Mouse (Mus musculus): ENCODE measurements around the gene Kcnab1.
"Not testable (repeated sequence)": the region's sequence is repeated elsewhere in the genome, so short reads cannot be mapped to it uniquely, and the experiment has no call there.

Kcnab1 gene

DNA sequence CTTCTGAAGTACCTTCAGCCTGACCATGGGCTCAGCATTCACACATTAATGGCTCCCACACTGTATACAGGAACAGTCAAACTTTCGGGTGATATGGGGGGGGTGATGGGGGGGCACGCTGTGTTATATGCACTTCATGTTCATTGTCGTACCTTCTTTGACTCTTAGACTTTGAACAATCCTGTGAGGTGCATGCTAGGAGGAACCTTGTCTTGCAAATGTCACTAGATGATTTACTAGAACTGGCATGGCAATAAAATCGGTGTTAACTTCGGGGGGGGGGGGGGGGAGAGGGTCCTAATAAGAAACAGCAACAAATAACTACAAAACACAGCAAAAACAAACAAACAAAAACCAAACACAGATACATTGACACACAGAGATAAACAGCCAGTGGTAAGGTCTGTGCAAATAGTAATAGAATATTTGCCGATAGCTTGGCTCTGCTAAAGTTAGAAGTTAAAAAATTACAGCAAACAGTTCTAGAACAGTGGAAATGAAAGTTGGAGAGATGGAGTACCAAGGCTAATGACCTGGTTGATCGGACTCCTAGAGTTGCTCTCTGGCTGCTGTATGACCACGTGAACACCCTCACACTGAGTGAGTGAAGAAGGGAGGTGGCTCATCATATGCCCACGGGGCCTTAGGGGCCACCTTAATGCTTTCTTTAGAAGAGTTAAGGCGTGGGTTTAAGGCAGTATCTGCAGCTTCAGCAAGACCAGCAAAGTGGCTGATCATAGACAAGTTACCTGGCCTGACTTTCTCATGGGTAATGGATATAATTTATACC lies 256.9 kb downstream of the Kcnab1 start:
- in situ Hi-C loops (cut with MseI, MboI) = no loop called here

DNA sequence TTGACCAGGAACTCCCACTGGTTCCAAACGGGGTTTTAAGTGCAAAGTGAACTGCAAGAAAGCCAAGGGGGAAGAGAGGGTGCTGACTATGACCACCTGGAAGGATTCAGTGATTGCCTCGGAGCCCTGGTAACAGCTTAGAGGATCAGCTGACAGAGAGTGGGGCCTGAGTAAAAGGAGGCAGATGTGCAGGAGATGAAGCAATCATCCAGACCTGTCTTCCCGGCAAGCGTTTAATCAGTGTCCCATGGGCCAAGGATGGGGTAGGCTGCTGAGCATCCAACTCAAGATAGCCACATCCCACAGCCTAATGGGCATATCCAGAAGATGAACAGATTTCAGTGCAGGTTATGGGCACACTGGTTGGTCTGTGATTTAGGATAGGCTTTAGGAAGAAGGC lies 258.8 kb downstream of the Kcnab1 start:
- in situ Hi-C loops (cut with MseI, MboI) = no loop called here

GRCm38 (mm10) chr3:65372552-65372951 lies 263.4 kb downstream of the Kcnab1 start:
- in situ Hi-C loops (cut with MseI, MboI) = no loop called here

GRCm38 (mm10) chr3:65373594-65374182 lies 264.5 kb downstream of the Kcnab1 start:
- in situ Hi-C loops (cut with MseI, MboI) = no loop called here

- in situ Hi-C loops (cut with MseI, MboI) = no loop called here
Measured at GRCm38 (mm10) chr3:65374729-65375128, 265.5 kb downstream of the Kcnab1 start.

DNA sequence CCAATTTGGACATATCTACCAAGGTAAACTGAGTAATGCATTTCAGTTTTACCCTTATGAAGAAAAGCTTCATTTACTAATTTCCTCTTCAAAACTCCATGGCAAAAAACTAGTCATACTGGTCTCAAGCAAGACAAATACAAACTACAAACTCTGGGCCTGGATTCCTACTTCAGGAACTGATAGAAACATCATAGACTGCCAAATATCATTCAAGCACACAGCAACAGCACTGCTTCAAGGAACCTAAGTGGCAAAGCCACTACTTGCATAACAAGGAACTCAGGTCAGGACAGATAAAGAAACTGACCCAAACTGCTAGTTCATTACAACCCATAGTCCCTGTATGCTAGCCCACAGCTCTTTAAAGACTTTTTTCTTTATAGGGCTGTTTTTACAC lies 269.5 kb downstream of the Kcnab1 start:
- in situ Hi-C loops (cut with MseI, MboI) = no loop called here

DNA sequence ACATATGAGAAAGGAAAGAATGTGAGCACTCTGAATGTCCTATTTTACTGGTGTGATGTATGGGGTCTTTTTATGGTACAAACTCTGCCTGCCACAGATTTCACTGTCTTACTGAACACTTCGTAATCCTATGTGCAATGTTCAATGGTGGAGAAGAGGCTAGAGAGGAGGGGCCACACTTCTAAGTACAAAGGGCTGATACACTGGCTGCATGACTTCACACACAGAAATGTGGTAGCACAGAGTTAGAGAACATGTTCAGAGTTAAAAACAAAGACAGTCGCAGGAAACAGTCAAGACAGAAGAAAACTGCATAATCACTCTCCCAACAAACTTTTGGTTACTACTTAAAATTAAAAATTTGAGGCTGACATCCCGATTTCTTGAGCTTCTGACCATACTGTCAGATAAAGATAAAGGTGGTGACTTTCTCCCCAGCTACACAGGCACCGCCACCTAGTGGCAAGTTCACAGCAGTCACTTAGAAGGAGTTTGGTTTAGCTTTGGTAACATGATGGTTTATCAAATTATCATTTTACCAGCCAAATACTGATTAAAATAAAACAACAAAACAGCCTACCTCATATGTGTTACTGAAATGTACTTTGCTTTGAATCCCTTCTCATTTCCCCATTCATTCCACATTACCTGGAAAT lies 270.8 kb downstream of the Kcnab1 start:
- in situ Hi-C loops (cut with MseI, MboI) = no loop called here

- in situ Hi-C loops (cut with MseI, MboI) = no loop called here
Measured at GRCm38 (mm10) chr3:65381094-65381493, 271.9 kb downstream of the Kcnab1 start.

GRCm38 (mm10) chr3:65384431-65384830 lies 275.2 kb downstream of the Kcnab1 start:
- in situ Hi-C loops (cut with MseI, MboI) = no loop called here

GRCm38 (mm10) chr3:65385771-65386170 lies 276.6 kb downstream of the Kcnab1 start:
- in situ Hi-C loops (cut with MseI, MboI) = no loop called here

GRCm38 (mm10) chr3:65391222-65391783 lies 282.1 kb downstream of the Kcnab1 start:
- in situ Hi-C loops (cut with MseI, MboI) = no loop called here

DNA sequence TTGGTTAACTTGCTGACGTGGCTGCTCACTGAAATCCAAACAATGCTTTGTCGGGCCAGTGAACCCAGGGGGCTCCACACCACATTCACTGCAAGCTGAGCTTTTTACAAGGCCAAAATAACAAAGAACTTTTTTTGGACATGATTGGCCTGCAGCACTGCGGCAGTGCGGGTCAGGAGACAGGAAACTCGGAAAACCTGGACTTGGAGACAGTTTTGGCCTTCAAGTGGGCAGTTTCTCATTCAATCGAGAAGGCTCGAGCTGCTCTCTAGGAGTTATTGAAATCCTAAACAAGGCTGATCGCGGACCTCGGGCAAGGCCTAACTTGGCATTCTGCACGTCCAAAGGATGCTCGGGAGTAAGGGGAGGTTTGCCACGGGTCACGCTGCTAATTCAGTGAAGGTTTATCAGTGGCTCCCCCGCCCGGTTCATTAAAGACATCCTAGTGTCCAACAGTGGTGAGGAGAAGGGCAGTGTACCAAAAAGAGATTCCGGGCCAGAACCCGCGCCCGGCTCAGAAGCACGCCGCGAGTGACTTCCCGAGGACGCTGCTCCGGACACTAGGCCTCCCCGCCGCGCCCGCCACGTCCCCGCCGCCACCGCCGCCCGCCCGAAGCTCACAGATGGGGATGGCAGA lies 282.7 kb downstream of the Kcnab1 start:
- in situ Hi-C loops (cut with MseI, MboI) = no loop called here

- in situ Hi-C loops (cut with MseI, MboI) = no loop called here
Measured at GRCm38 (mm10) chr3:65392421-65392817, 283.2 kb downstream of the Kcnab1 start, which contains the start of gene Ssr3. Gene Ssr3, minus strand, starts transcription at chr3:65392623.

- in situ Hi-C loops (cut with MseI, MboI) = not testable (repeated sequence)
Measured at GRCm38 (mm10) chr3:65395111-65395510, 285.9 kb downstream of the Kcnab1 start.

- in situ Hi-C loops (cut with MseI, MboI) = no loop called here
Measured at GRCm38 (mm10) chr3:65396835-65397504, 287.8 kb downstream of the Kcnab1 start.

DNA sequence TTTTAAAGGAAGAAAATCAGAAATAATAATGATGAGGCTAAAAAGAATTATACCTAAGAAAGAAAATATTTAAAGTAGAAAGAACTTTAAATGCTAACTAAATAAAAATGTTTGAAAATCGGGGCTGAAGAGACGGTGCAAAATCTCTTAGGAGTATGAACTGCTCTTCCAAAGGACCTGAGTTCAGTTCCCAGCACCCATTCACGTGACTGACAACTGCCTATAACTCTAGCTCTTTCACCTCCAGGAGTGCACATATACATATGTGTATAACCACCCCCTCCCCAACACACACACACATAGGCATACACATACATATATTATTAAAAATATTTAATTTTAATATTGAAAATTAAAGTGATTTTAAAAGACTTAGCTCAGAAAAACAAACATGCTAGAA lies 288.4 kb downstream of the Kcnab1 start:
- in situ Hi-C loops (cut with MseI, MboI) = no loop called here

GRCm38 (mm10) chr3:65405781-65406180 lies 296.6 kb downstream of the Kcnab1 start:
- in situ Hi-C loops (cut with MseI, MboI) = no loop called here

- in situ Hi-C loops (cut with MseI, MboI) = no loop called here
Measured at GRCm38 (mm10) chr3:65407891-65408290, 298.7 kb downstream of the Kcnab1 start.

DNA sequence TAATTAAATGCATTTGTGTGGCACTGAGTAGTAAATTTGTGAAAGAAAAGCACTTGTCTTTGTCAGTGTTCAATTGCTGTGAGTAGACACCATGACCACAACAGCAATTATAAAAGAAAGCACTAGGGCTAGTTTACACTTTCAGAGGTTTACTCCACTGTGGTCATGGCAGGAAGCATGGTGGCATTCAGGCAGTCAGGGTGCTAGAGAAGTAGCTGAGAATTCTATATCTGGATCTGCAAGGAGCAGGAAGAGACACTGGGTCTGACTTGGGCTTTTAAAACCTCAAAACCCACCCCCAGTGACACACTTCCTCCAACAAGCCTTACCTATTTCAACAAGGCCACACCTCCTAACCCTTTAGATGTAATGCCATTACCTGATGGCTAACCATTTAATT lies 307.4 kb downstream of the Kcnab1 start:
- in situ Hi-C loops (cut with MseI, MboI) = no loop called here

- in situ Hi-C loops (cut with MseI, MboI) = no loop called here
Measured at GRCm38 (mm10) chr3:65417913-65418594, 308.9 kb downstream of the Kcnab1 start.

DNA sequence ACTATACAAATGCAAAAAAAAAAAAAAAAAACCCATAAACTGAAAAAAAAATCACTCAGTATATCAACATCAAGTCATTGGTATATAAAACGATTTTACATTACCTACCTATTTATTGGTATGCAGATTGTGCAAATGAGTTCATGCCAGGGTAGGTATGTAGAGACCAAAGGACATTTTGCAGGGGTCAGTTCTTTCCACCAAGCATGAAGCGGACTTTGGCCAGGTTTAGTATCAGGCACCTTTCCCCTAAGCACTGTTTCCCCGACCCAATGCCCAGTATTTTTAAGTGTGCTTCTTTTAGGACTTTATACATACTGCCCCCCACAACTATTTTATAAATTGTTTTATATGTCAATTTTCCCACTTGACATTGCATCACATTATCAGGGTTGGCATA lies 310.5 kb downstream of the Kcnab1 start:
- in situ Hi-C loops (cut with MseI, MboI) = no loop called here
